Mouse (Mus musculus) large intestine, adult 2 months (tissue): Measurements from ENCODE around the gene Arhgap35. TPM values are rescaled to one million over a fixed set of nuclear protein-coding genes. Genes with fewer than 3 reads are reported as not detected.
"Not testable (repeated sequence)": the region's sequence is repeated elsewhere in the genome, so short reads cannot be mapped to it uniquely, and the experiment has no call there.

Experiments
- DNase-seq: peaks from one replicate; pipeline ENCODE4 v3.0.0-alpha.2; 2012; ENCODE audit warnings: low read depth, low spot score
- WGBS: fragments of 180-500 bp; shearing (Covaris S2); methylation state at CpG from one replicate; pipeline ENCODE4 v1.1.7; 2018; 5-methylcytosine and 5-hydroxymethylcytosine counted together
- polyA plus RNA-seq: library from polyadenylated mRNA; depleted of rRNA; stranded (reverse); fragments of >200 nt; gene quantifications from 2 replicates; pipeline ENCODE4 v1.2.3, GENCODE M21; 2012

Gene Arhgap35
- polyA plus RNA-seq, 1 experiment, result 8.9 TPM

GRCm38 (mm10) chr7:16608046-16608445, 6.7 kb downstream of the Arhgap35 start:
- WGBS, result 100% methylated on average over 1 of the region's 1 CpGs
- DNase-seq, result no peak

- DNase-seq, result not testable (repeated sequence)
- WGBS, result 87% methylated on average over 4 of the region's 4 CpGs
Measured at GRCm38 (mm10) chr7:16606808-16607207, 8.0 kb downstream of the Arhgap35 start.

- 90% methylated on average over 1 of the region's 1 CpGs for WGBS
Measured at GRCm38 (mm10) chr7:16604141-16604540, 10.7 kb downstream of the Arhgap35 start.

GRCm38 (mm10) chr7:16601683-16602102, 13.1 kb downstream of the Arhgap35 start:
- 72% methylated on average over 4 of the region's 4 CpGs for WGBS
- no peak for DNase-seq

More at GRCm38 (mm10) chr7:16604141-16604540, 10.7 kb downstream of the Arhgap35 start:
- no peak for DNase-seq

- DNase-seq, result no peak
- WGBS, result 67% methylated on average over 2 of the region's 2 CpGs
Measured at GRCm38 (mm10) chr7:16599006-16599405, 15.8 kb downstream of the Arhgap35 start.

- DNase-seq, result no peak
- 65% methylated on average over 1 of the region's 1 CpGs for WGBS
Measured at GRCm38 (mm10) chr7:16591292-16591691, 23.5 kb downstream of the Arhgap35 start.

GRCm38 (mm10) chr7:16587649-16588048, 27.1 kb downstream of the Arhgap35 start:
- no peak for DNase-seq
- 81% methylated on average over 3 of the region's 3 CpGs for WGBS

GRCm38 (mm10) chr7:16584384-16584783, 30.4 kb downstream of the Arhgap35 start:
- no peak for DNase-seq

GRCm38 (mm10) chr7:16583775-16584174, 31.0 kb downstream of the Arhgap35 start:
- no peak for DNase-seq
- 70% methylated on average over 1 of the region's 1 CpGs for WGBS

- DNase-seq, result peak; percentile 27
- 40% methylated on average over 3 of the region's 3 CpGs for WGBS
Measured at GRCm38 (mm10) chr7:16582299-16582698, 32.5 kb downstream of the Arhgap35 start.

GRCm38 (mm10) chr7:16581276-16582100, 33.3 kb downstream of the Arhgap35 start:
- DNase-seq, result no peak
- 61% methylated on average over 13 of the region's 13 CpGs for WGBS

GRCm38 (mm10) chr7:16576719-16577118, 38.1 kb downstream of the Arhgap35 start:
- DNase-seq, result no peak
- WGBS, result 48% methylated on average over 1 of the region's 1 CpGs

GRCm38 (mm10) chr7:16571191-16571590, 43.6 kb downstream of the Arhgap35 start:
- WGBS, result 26% methylated on average over 1 of the region's 1 CpGs
- no peak for DNase-seq

GRCm38 (mm10) chr7:16570737-16571136, 44.1 kb downstream of the Arhgap35 start:
- WGBS, result 48% methylated on average over 1 of the region's 1 CpGs
- DNase-seq, result no peak

- WGBS, result 92% methylated on average over 8 of the region's 8 CpGs
- no peak for DNase-seq
Measured at GRCm38 (mm10) chr7:16564491-16564890, 50.3 kb downstream of the Arhgap35 start.

- DNase-seq, result no peak
- WGBS, result 86% methylated on average over 9 of the region's 9 CpGs
Measured at GRCm38 (mm10) chr7:16557783-16558538, 56.8 kb downstream of the Arhgap35 start.

GRCm38 (mm10) chr7:16557251-16557650, 57.5 kb downstream of the Arhgap35 start:
- no peak for DNase-seq
- 90% methylated on average over 4 of the region's 4 CpGs for WGBS

GRCm38 (mm10) chr7:16554215-16554614, 60.6 kb downstream of the Arhgap35 start:
- 85% methylated on average over 3 of the region's 3 CpGs for WGBS
- no peak for DNase-seq

GRCm38 (mm10) chr7:16551581-16551980, 63.2 kb downstream of the Arhgap35 start:
- 90% methylated on average over 1 of the region's 1 CpGs for WGBS
- DNase-seq, result no peak

GRCm38 (mm10) chr7:16549299-16549698, 65.5 kb downstream of the Arhgap35 start:
- DNase-seq, result no peak
- WGBS, result 68% methylated on average over 1 of the region's 1 CpGs

GRCm38 (mm10) chr7:16544770-16545169, 70.0 kb downstream of the Arhgap35 start:
- WGBS, result 78% methylated on average over 8 of the region's 8 CpGs
- no peak for DNase-seq
